Mouse (Mus musculus): ENCODE results near the gene Nxpe5. TPM values are rescaled to one million over a fixed set of nuclear protein-coding genes. Genes with fewer than 3 reads are reported as not detected.

Gene Nxpe5
- polyA plus RNA-seq, 1 experiment from 2014 or later: 0.58 TPM

- WGBS (ENCODE audit: insufficient replicate concordance): 43% methylated on average over 10 of the region's 10 CpGs
- TF ChIP-seq EP300 (IDR thresholded peaks at IDR 0.05; ENCODE audit: low read depth) (0 out of 2 replicates have a peak, but pooled peaks have one; percentile 23), CTCF (IDR thresholded peaks at IDR 0.05; ENCODE audit: low read depth) (no peak)
- peak overlapping the region; percentile 85 for H3K4me2 ChIP-seq (ENCODE audit: low read depth, low read length)
- no peaks in the 10 kb centered on the region for H3K9me3 ChIP-seq (ENCODE audit: low read length)
- H3K36me3 ChIP-seq (replicated peaks; ENCODE audit: insufficient read depth, low read length): peaks cover 33% of the 10 kb centered on the region
- DNase-seq: peak; percentile 42
- peak overlapping the region; percentile 73; the same call in 1 of the 2 replicates for H3K4me3 ChIP-seq (ENCODE audit: low read depth, low read length)
- no peak overlapping the region for H3K9ac ChIP-seq (replicated peaks)
- H3K27ac ChIP-seq (ENCODE audit: low read depth): peak overlapping the region; percentile 92
- H3K27me3 ChIP-seq (ENCODE audit: insufficient read depth, low read length): no peaks in the 10 kb centered on the region
- peaks cover 30% of the 10 kb centered on the region for H3K4me1 ChIP-seq (ENCODE audit: insufficient read depth)
- no peak for ATAC-seq
These were observed 31.4 kb downstream of the Nxpe5 start for GRCm38 (mm10) chr5:138256966-138257584.

- Histone ChIP-seq H3K36me3 (replicated peaks; ENCODE audit: insufficient read depth, low read length) (peaks cover 33% of the 10 kb centered on the region), H3K4me1 (ENCODE audit: insufficient read depth) (peaks cover 34% of the 10 kb centered on the region), H3K27me3 (ENCODE audit: insufficient read depth, low read length) (no peaks in the 10 kb centered on the region), H3K27ac (ENCODE audit: low read depth) (peak overlapping the region; percentile 81), H3K9ac (replicated peaks) (no peak overlapping the region), H3K4me2 (ENCODE audit: low read depth, low read length) (peak overlapping the region; percentile 51), H3K4me3 (ENCODE audit: low read depth, low read length) (no peak overlapping the region), H3K9me3 (ENCODE audit: low read length) (no peaks in the 10 kb centered on the region)
- TF ChIP-seq EP300 (IDR thresholded peaks at IDR 0.05; ENCODE audit: low read depth) (no peak), CTCF (IDR thresholded peaks at IDR 0.05; ENCODE audit: low read depth) (no peak)
- no peak for ATAC-seq
- 74% methylated on average over 4 of the region's 4 CpGs for WGBS (ENCODE audit: insufficient replicate concordance)
- no peak for DNase-seq
These were observed 31.9 kb downstream of the Nxpe5 start for GRCm38 (mm10) chr5:138257585-138257978.

- no peak for DNase-seq
- Histone ChIP-seq H3K4me3 (ENCODE audit: low read depth, low read length) (no peak overlapping the region), H3K27ac (ENCODE audit: low read depth) (peak overlapping the region; percentile 81), H3K4me1 (ENCODE audit: insufficient read depth) (peaks cover 39% of the 10 kb centered on the region), H3K9me3 (ENCODE audit: low read length) (no peaks in the 10 kb centered on the region), H3K9ac (replicated peaks) (0 out of 2 replicates have a peak overlapping the region, but pooled peaks have one; percentile 6), H3K4me2 (ENCODE audit: low read depth, low read length) (peak overlapping the region; percentile 51), H3K27me3 (ENCODE audit: insufficient read depth, low read length) (no peaks in the 10 kb centered on the region), H3K36me3 (replicated peaks; ENCODE audit: insufficient read depth, low read length) (peaks cover 33% of the 10 kb centered on the region)
- TF ChIP-seq EP300 (IDR thresholded peaks at IDR 0.05; ENCODE audit: low read depth): no peak
- TF ChIP-seq CTCF (IDR thresholded peaks at IDR 0.05; ENCODE audit: low read depth): no peak
- WGBS (ENCODE audit: insufficient replicate concordance): 50% methylated on average over 3 of the region's 3 CpGs
- ATAC-seq: no peak
These were observed 32.4 kb downstream of the Nxpe5 start for GRCm38 (mm10) chr5:138258078-138258477.

GRCm38 (mm10) chr5:138258542-138258941 is 32.8 kb downstream of the Nxpe5 start:
- DNase-seq (no peak), ATAC-seq (no peak)
- 74% methylated on average over 6 of the region's 6 CpGs for WGBS (ENCODE audit: insufficient replicate concordance)
- peak overlapping the region; percentile 81; the same call in 1 of the 2 replicates for H3K27ac ChIP-seq (ENCODE audit: low read depth)
- TF ChIP-seq EP300 (IDR thresholded peaks at IDR 0.05; ENCODE audit: low read depth) (no peak), CTCF (IDR thresholded peaks at IDR 0.05; ENCODE audit: low read depth) (no peak)
- no peaks in the 10 kb centered on the region for H3K9me3 ChIP-seq (ENCODE audit: low read length)
- H3K27me3 ChIP-seq (ENCODE audit: insufficient read depth, low read length): no peaks in the 10 kb centered on the region
- H3K4me1 ChIP-seq (ENCODE audit: insufficient read depth): peaks cover 44% of the 10 kb centered on the region
- H3K9ac ChIP-seq (replicated peaks): no peak overlapping the region
- no peak overlapping the region for H3K4me3 ChIP-seq (ENCODE audit: low read depth, low read length)
- peak overlapping the region; percentile 51; the same call in 1 of the 2 replicates for H3K4me2 ChIP-seq (ENCODE audit: low read depth, low read length)
- H3K36me3 ChIP-seq (replicated peaks; ENCODE audit: insufficient read depth, low read length): peaks cover 33% of the 10 kb centered on the region

GRCm38 (mm10) chr5:138258993-138259392 is 33.3 kb downstream of the Nxpe5 start:
- Histone ChIP-seq H3K9me3 (ENCODE audit: low read length) (no peaks in the 10 kb centered on the region), H3K4me1 (ENCODE audit: insufficient read depth) (peaks cover 44% of the 10 kb centered on the region), H3K4me3 (ENCODE audit: low read depth, low read length) (no peak overlapping the region), H3K9ac (replicated peaks) (no peak overlapping the region), H3K36me3 (replicated peaks; ENCODE audit: insufficient read depth, low read length) (peaks cover 33% of the 10 kb centered on the region), H3K4me2 (ENCODE audit: low read depth, low read length) (no peak overlapping the region), H3K27ac (ENCODE audit: low read depth) (no peak overlapping the region), H3K27me3 (ENCODE audit: insufficient read depth, low read length) (no peaks in the 10 kb centered on the region)
- 45% methylated on average over 7 of the region's 7 CpGs for WGBS (ENCODE audit: insufficient replicate concordance)
- DNase-seq: no peak
- ATAC-seq: no peak
- TF ChIP-seq EP300 (IDR thresholded peaks at IDR 0.05; ENCODE audit: low read depth) (no peak), CTCF (IDR thresholded peaks at IDR 0.05; ENCODE audit: low read depth) (no peak)

GRCm38 (mm10) chr5:138260051-138260450 is 34.4 kb downstream of the Nxpe5 start:
- no peak overlapping the region for H3K27ac ChIP-seq (ENCODE audit: low read depth)
- ATAC-seq: no peak
- 48% methylated on average over 10 of the region's 10 CpGs for WGBS (ENCODE audit: insufficient replicate concordance)

More at GRCm38 (mm10) chr5:138260051-138260450, 34.4 kb downstream of the Nxpe5 start:
- no peaks in the 10 kb centered on the region for H3K9me3 ChIP-seq (ENCODE audit: low read length)
- H3K9ac ChIP-seq (replicated peaks): no peak overlapping the region
- H3K4me2 ChIP-seq (ENCODE audit: low read depth, low read length): peak overlapping the region; percentile 94
- TF ChIP-seq CTCF (IDR thresholded peaks at IDR 0.05; ENCODE audit: low read depth) (no peak), EP300 (IDR thresholded peaks at IDR 0.05; ENCODE audit: low read depth) (no peak)
- H3K36me3 ChIP-seq (replicated peaks; ENCODE audit: insufficient read depth, low read length): peaks cover 33% of the 10 kb centered on the region
- peaks cover 50% of the 10 kb centered on the region for H3K4me1 ChIP-seq (ENCODE audit: insufficient read depth)
- no peak overlapping the region; the same call in 1 of the 2 replicates for H3K4me3 ChIP-seq (ENCODE audit: low read depth, low read length)
- no peak for DNase-seq
- H3K27me3 ChIP-seq (ENCODE audit: insufficient read depth, low read length): no peaks in the 10 kb centered on the region

Data from liver, postnatal 0 days (tissue).